Mouse (Mus musculus) neutrophil, adult 65 days (primary cell): Measurements from ENCODE around the gene Gm20825. TPM values are rescaled to one million over a fixed set of nuclear protein-coding genes. Genes with fewer than 3 reads are reported as not detected.

ENCODE experiments used
- total RNA-seq: library from RNA; stranded (reverse); gene quantifications from 2 replicates; pipeline ENCODE4 v1.2.4, GENCODE M21; 2023

The Gm20825 gene
- not detected in 2 replicates for total RNA-seq

DNA sequence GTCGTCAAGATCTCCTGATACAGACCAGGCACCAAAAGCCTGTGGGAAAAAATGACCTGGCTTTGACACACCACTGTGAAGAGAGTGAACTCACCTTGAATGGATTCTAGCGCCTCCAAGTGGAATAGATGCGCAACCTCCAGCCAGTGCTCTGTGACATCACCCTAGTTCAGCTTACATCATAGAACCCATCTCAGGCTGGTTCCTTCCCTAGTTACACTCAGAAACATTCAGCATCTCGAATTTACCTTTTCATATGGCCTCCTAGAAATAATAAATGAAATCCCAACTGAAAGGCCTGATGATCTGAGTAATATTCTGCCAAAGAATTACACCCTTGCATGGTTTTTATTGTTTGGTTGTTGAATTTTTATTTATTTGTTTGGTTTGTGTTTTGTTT is at the start of gene Gm20825:
TSS of gene Gm20825 (minus strand) at position 101 of the 400 bp plus-strand sequence.

Other genes starting within 250 kb of the Gm20825 start
- gene Gm29049, start 74.3 kb downstream of the Gm20825 start, total RNA-seq: not detected in 2 replicates
- gene Gm20824, start 186.4 kb upstream of the Gm20825 start, total RNA-seq: not detected in 2 replicates